ENCODE assay signal across 14 mouse cellular contexts in the genomic region with DNA sequence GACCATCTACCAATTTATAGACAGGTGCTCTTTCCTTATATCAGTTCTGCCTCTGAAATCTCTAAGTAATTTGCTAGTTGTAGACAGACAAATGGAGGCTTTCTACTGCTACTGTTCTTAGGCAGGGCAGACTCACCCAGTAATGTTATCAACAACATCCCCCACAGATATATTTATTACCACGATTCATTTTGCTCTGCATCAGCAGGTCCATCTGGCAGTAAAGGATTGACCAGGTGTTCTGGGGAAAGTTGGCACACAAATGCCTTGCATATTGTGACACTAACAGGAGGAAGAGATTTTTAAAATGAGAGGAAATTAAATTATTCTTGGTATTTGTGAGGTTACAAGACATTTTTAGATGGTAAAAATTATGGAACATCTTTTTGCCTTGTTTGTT.
DNase-seq lines count a peak whose midpoint lies in the region.
"Had no signal": no experiment of that assay in that cellular context is flagged by ENCODE, and none has a peak within 500 bp of the region (broad histone marks: within the 10 kb centered on the region; RNA-seq: fewer than 3 reads in every experiment).

No protein-coding gene starts in this region.

- DNase-seq in A20 (ENCODE audit: low read depth, low spot score), result peak; percentile 8
- peak; percentile 93 for DNase-seq in brain, adult 2 months (ENCODE audit: low read depth, low spot score)
- peak; percentile 81 to 82 for DNase-seq in cerebellum, postnatal 10 days
- DNase-seq in layer of hippocampus, adult 9-11 months, result peak; percentile 87
- DNase-seq in gastrocnemius, postnatal 4 days (ENCODE audit: low spot score in 2 of 2), result no peak
- DNase-seq in thymus, postnatal 14 days, result no peak
- DNase-seq in urinary bladder, postnatal 10 days (ENCODE audit: low spot score), result no peak
- no peak for DNase-seq in urinary bladder, postnatal 25 days (ENCODE audit: low spot score)
- DNase-seq: adrenal gland, adult 8-10 months; heart, adult 18-20 months; heart, postnatal 10 days; kidney, postnatal 36 days; lung, adult 18-20 months; spleen, adult 18-20 months had no signal

Comparison
In these comparisons a context has a peak if more than half of its experiments do, and no peak if none do; other contexts are left out.
1. DNase-seq: peak in A20 (single experiment), brain, adult 2 months (single experiment), cerebellum, postnatal 10 days (2 of 2) and layer of hippocampus, adult 9-11 months (single experiment); none in gastrocnemius, postnatal 4 days (0 of 2), thymus, postnatal 14 days (single experiment), urinary bladder, postnatal 10 days (single experiment) and urinary bladder, postnatal 25 days (single experiment).